In genomic region chr2:3273349-3273748, GRCm38 (mm10) we compare ENCODE assay signal across 21 mouse cellular contexts.
"Had no signal": no experiment of that assay in that cellular context is flagged by ENCODE, and none has a peak within 500 bp of the region (broad histone marks: within the 10 kb centered on the region; RNA-seq: fewer than 3 reads in every experiment).

No protein-coding gene starts in this region.

- H3K27me3 ChIP-seq: heart, embryonic 12.5 days; hindbrain, embryonic 13.5 days; hindbrain, embryonic 15.5 days; limb, embryonic 12.5 days; liver, embryonic 13.5 days; liver, embryonic 15.5 days had no signal

- H3K4me3 ChIP-seq: heart, embryonic 10.5 days; heart, embryonic 12.5 days; hindbrain, embryonic 13.5 days; hindbrain, embryonic 15.5 days; layer of hippocampus, adult 2 months; left cerebral cortex, adult 2 months; limb, embryonic 10.5 days; limb, embryonic 12.5 days; liver, embryonic 13.5 days; liver, embryonic 15.5 days had no signal

- H3K36me3 ChIP-seq: heart, embryonic 10.5 days; heart, embryonic 12.5 days; hindbrain, embryonic 13.5 days; hindbrain, embryonic 15.5 days; limb, embryonic 10.5 days; limb, embryonic 12.5 days; liver, embryonic 13.5 days; liver, embryonic 15.5 days had no signal

- DNase-seq: gastrocnemius, postnatal 14 days; gastrocnemius, postnatal 36 days; heart, adult 18-20 months; heart, postnatal 10 days; heart, postnatal 36 days; kidney, adult 11 months; kidney, adult 2 months; kidney, postnatal 10 days; kidney, postnatal 25 days; kidney, postnatal 4 days; liver; liver, embryonic 13.5 days had no signal
